Mouse (Mus musculus): ENCODE data around the gene Dtx3l. TPM values are rescaled to one million over a fixed set of nuclear protein-coding genes. Genes with fewer than 3 reads are reported as not detected.

Gene Dtx3l
- polyA plus RNA-seq, 1 experiment, result not detected

GRCm38 (mm10) chr16:35914301-35914700, 24.6 kb downstream of the Dtx3l start:
- no peak overlapping the region for H3K4me3 ChIP-seq (ENCODE audit: insufficient read depth, low read depth, low read length)
- 85% methylated on average over 5 of the region's 5 CpGs for WGBS
- no peak overlapping the region for H3K27ac ChIP-seq (ENCODE audit: insufficient read depth, low read depth, low read length)
- H3K4me1 ChIP-seq (ENCODE audit: control insufficient read depth, insufficient read depth, low read length), result no peaks in the 10 kb centered on the region
- TF ChIP-seq POLR2A (IDR thresholded peaks at IDR 0.05; ENCODE audit: insufficient read depth, low read depth, low read length) (no peak), CTCF (IDR thresholded peaks at IDR 0.05; ENCODE audit: insufficient read depth, low read depth, low read length) (no peak)

- H3K4me3 ChIP-seq (ENCODE audit: insufficient read depth, low read depth, low read length), result no peak overlapping the region
- no peak overlapping the region for H3K27ac ChIP-seq (ENCODE audit: insufficient read depth, low read depth, low read length)
- 91% methylated on average over 1 of the region's 1 CpGs for WGBS
- TF ChIP-seq CTCF (IDR thresholded peaks at IDR 0.05; ENCODE audit: insufficient read depth, low read depth, low read length) (no peak), POLR2A (IDR thresholded peaks at IDR 0.05; ENCODE audit: insufficient read depth, low read depth, low read length) (no peak)
- H3K4me1 ChIP-seq (ENCODE audit: control insufficient read depth, insufficient read depth, low read length), result no peaks in the 10 kb centered on the region
Measured at GRCm38 (mm10) chr16:35913526-35913925, 25.4 kb downstream of the Dtx3l start.

- TF ChIP-seq CTCF (IDR thresholded peaks at IDR 0.05; ENCODE audit: insufficient read depth, low read depth, low read length) (no peak), POLR2A (IDR thresholded peaks at IDR 0.05; ENCODE audit: insufficient read depth, low read depth, low read length) (no peak)
- no peak overlapping the region for H3K4me3 ChIP-seq (ENCODE audit: insufficient read depth, low read depth, low read length)
- WGBS, result 67% methylated on average over 3 of the region's 3 CpGs
- H3K4me1 ChIP-seq (ENCODE audit: control insufficient read depth, insufficient read depth, low read length), result no peaks in the 10 kb centered on the region
- no peak overlapping the region for H3K27ac ChIP-seq (ENCODE audit: insufficient read depth, low read depth, low read length)
Measured at GRCm38 (mm10) chr16:35911449-35911848, 27.5 kb downstream of the Dtx3l start.

- WGBS, result 61% methylated on average over 4 of the region's 4 CpGs
- no peak overlapping the region for H3K27ac ChIP-seq (ENCODE audit: insufficient read depth, low read depth, low read length)
- H3K4me1 ChIP-seq (ENCODE audit: control insufficient read depth, insufficient read depth, low read length), result no peaks in the 10 kb centered on the region
- TF ChIP-seq CTCF (IDR thresholded peaks at IDR 0.05; ENCODE audit: insufficient read depth, low read depth, low read length) (no peak), POLR2A (IDR thresholded peaks at IDR 0.05; ENCODE audit: insufficient read depth, low read depth, low read length) (no peak)
- H3K4me3 ChIP-seq (ENCODE audit: insufficient read depth, low read depth, low read length), result no peak overlapping the region
Measured at GRCm38 (mm10) chr16:35907432-35908201, 31.3 kb downstream of the Dtx3l start.

GRCm38 (mm10) chr16:35906887-35907286, 32.1 kb downstream of the Dtx3l start:
- WGBS, result 80% methylated on average over 7 of the region's 7 CpGs
- Histone ChIP-seq H3K27ac (ENCODE audit: insufficient read depth, low read depth, low read length) (no peak overlapping the region), H3K4me1 (ENCODE audit: control insufficient read depth, insufficient read depth, low read length) (no peaks in the 10 kb centered on the region), H3K4me3 (ENCODE audit: insufficient read depth, low read depth, low read length) (no peak overlapping the region)
- no peak for TF ChIP-seq CTCF (IDR thresholded peaks at IDR 0.05; ENCODE audit: insufficient read depth, low read depth, low read length)
- TF ChIP-seq POLR2A (IDR thresholded peaks at IDR 0.05; ENCODE audit: insufficient read depth, low read depth, low read length), result no peak

GRCm38 (mm10) chr16:35905819-35906485, 33.0 kb downstream of the Dtx3l start:
- WGBS, result 78% methylated on average over 6 of the region's 6 CpGs
- TF ChIP-seq CTCF (IDR thresholded peaks at IDR 0.05; ENCODE audit: insufficient read depth, low read depth, low read length), result no peak
- no peak for TF ChIP-seq POLR2A (IDR thresholded peaks at IDR 0.05; ENCODE audit: insufficient read depth, low read depth, low read length)

GRCm38 (mm10) chr16:35905355-35905754, 33.6 kb downstream of the Dtx3l start:
- no peaks in the 10 kb centered on the region for H3K4me1 ChIP-seq (ENCODE audit: control insufficient read depth, insufficient read depth, low read length)
- 94% methylated on average over 3 of the region's 3 CpGs for WGBS
- H3K27ac ChIP-seq (ENCODE audit: insufficient read depth, low read depth, low read length), result no peak overlapping the region
- TF ChIP-seq POLR2A (IDR thresholded peaks at IDR 0.05; ENCODE audit: insufficient read depth, low read depth, low read length) (no peak), CTCF (IDR thresholded peaks at IDR 0.05; ENCODE audit: insufficient read depth, low read depth, low read length) (no peak)
- H3K4me3 ChIP-seq (ENCODE audit: insufficient read depth, low read depth, low read length), result no peak overlapping the region

More at GRCm38 (mm10) chr16:35905819-35906485, 33.0 kb downstream of the Dtx3l start:
- no peak overlapping the region for H3K27ac ChIP-seq (ENCODE audit: insufficient read depth, low read depth, low read length)
- H3K4me3 ChIP-seq (ENCODE audit: insufficient read depth, low read depth, low read length), result no peak overlapping the region
- H3K4me1 ChIP-seq (ENCODE audit: control insufficient read depth, insufficient read depth, low read length), result no peaks in the 10 kb centered on the region

GRCm38 (mm10) chr16:35904121-35904736, 34.7 kb downstream of the Dtx3l start:
- H3K4me1 ChIP-seq (ENCODE audit: control insufficient read depth, insufficient read depth, low read length), result no peaks in the 10 kb centered on the region
- H3K4me3 ChIP-seq (ENCODE audit: insufficient read depth, low read depth, low read length), result no peak overlapping the region
- WGBS, result 79% methylated on average over 4 of the region's 4 CpGs
- no peak for TF ChIP-seq POLR2A (IDR thresholded peaks at IDR 0.05; ENCODE audit: insufficient read depth, low read depth, low read length)
- no peak for TF ChIP-seq CTCF (IDR thresholded peaks at IDR 0.05; ENCODE audit: insufficient read depth, low read depth, low read length)
- H3K27ac ChIP-seq (ENCODE audit: insufficient read depth, low read depth, low read length), result no peak overlapping the region
